Mouse (Mus musculus) liver, embryonic 14.5 days (tissue): ENCODE measurements around the gene Fam92b.

Source experiments
- CTCF ChIP-seq: IDR thresholded peaks from 2 replicates; pipeline ENCODE4 v1.5.1; 2016; ENCODE audit warnings: antibody characterized with exemption, low read depth, control low read depth
- EP300 ChIP-seq: IDR thresholded peaks from 2 replicates; pipeline ENCODE4 v1.6.1; 2016; ENCODE audit warnings: antibody characterized with exemption, low read depth

GRCm38 (mm10) chr8:120224521-120225420 lies 47.5 kb upstream of the Fam92b start:
- TF ChIP-seq EP300 (no peak), CTCF (no peak)
